Mouse (Mus musculus) kidney, embryonic 14.5 days (tissue): Measurements from ENCODE around the gene Bend6. TPM values are rescaled to one million over a fixed set of nuclear protein-coding genes. Genes with fewer than 3 reads are reported as not detected.
A peak's percentile ranks its signal among the peaks of the same experiment; 100 is the strongest.

ENCODE experiments used
- ATAC-seq: fragments of 200-750 bp; cut with Nextera tagmentation; 2 replicates; pipeline ENCODE4 v1.8.0; 2017; ENCODE audit warnings: moderate number of reproducible peaks, mild to moderate bottlenecking, moderate TSS enrichment, moderate library complexity; ENCODE audit not compliant: low FRiP score, low TSS enrichment
- H3K27ac ChIP-seq: fragments of 300-500 bp; sonication (generic); 2 replicates; pipeline ENCODE4 v1.5.1; 2014; ENCODE audit warnings: low read depth, mild to moderate bottlenecking, low read length, moderate library complexity, mixed read lengths
- H3K27me3 ChIP-seq: fragments of 300-500 bp; sonication (generic); 2 replicates; pipeline ENCODE4 v1.6.1; 2014; ENCODE audit warnings: mild to moderate bottlenecking, low read length; ENCODE audit not compliant: control insufficient read depth, insufficient read depth
- H3K36me3 ChIP-seq: fragments of 300-500 bp; sonication (generic); 2 replicates; pipeline ENCODE4 v1.6.1; 2014; ENCODE audit warnings: low read length, mixed read lengths; ENCODE audit not compliant: control insufficient read depth, insufficient read depth
- H3K4me1 ChIP-seq: fragments of 300-500 bp; sonication (generic); 2 replicates; pipeline ENCODE4 v1.6.1; 2014; ENCODE audit warnings: low read length, mixed read lengths; ENCODE audit not compliant: control insufficient read depth, insufficient read depth
- H3K4me2 ChIP-seq: fragments of 300-500 bp; sonication (generic); replicated peaks from 2 replicates; pipeline ENCODE4 v1.6.1; 2014; ENCODE audit warnings: low read depth, mild to moderate bottlenecking, low read length
- H3K4me3 ChIP-seq: fragments of 300-500 bp; sonication (generic); 2 replicates; pipeline ENCODE4 v1.5.1; 2014; ENCODE audit warnings: mild to moderate bottlenecking, low read length
- H3K9ac ChIP-seq: fragments of 300-500 bp; sonication (generic); 2 replicates; pipeline ENCODE4 v1.6.1; 2014; ENCODE audit warnings: low read depth, mild to moderate bottlenecking, low read length, moderate library complexity
- H3K9me3 ChIP-seq: fragments of 300-500 bp; sonication (generic); 2 replicates; pipeline ENCODE4 v1.6.1; 2016; ENCODE audit warnings: low read length; ENCODE audit not compliant: control insufficient read depth
- WGBS: fragments of 180-500 bp; shearing (Covaris S2); extraction: QIAGEN DNeasy Blood & Tissue Kit; methylation state at CpG from one replicate; pipeline ENCODE4 v1.1.7; 2014; 5-methylcytosine and 5-hydroxymethylcytosine counted together
- polyA plus RNA-seq: library from polyadenylated mRNA; unstranded; fragments of >200 nt; fragmentation: Nextera tagmentation; extraction: Ambion mirVana; gene quantifications from 2 replicates; pipeline ENCODE4 v1.2.1, GENCODE M21; 2014

Gene Bend6
- polyA plus RNA-seq, 1 experiment from 2014 or later: 0.55 TPM

GRCm38 (mm10) chr1:33922975-33923374 lies 15.4 kb upstream of the Bend6 start:
- 0 out of 2 replicates have a peak, but pooled peaks have one; percentile 46 for ATAC-seq
- no peaks in the 10 kb centered on the region for H3K36me3 ChIP-seq
- no peak overlapping the region for H3K4me3 ChIP-seq
- H3K27ac ChIP-seq: no peak overlapping the region
- H3K4me1 ChIP-seq: no peaks in the 10 kb centered on the region
- WGBS: 43% methylated on average over 7 of the region's 7 CpGs
- no peak overlapping the region for H3K4me2 ChIP-seq
- H3K9ac ChIP-seq: no peak overlapping the region
- no peaks in the 10 kb centered on the region for H3K27me3 ChIP-seq
- H3K9me3 ChIP-seq: no peaks in the 10 kb centered on the region

DNA sequence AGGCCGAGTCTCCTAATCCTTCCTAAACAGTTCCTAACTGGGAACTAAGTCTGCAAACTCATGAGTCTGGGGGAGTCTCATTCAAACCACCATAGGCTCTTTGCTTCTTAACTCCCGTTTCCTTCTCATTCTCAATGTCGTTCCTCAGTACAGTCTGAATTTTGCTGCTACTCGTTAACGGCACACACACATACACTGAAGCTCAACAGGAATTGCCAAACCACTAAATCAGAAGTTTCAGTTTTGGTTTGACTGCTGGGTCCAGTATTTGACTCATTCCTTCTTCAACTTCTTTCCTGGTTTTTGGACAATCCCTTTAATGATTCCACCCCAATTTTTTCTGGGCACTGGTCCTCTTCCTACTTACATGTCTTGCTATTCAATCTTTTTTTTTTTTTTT lies 8.9 kb upstream of the Bend6 start:
- H3K9me3 ChIP-seq: no peaks in the 10 kb centered on the region
- H3K4me1 ChIP-seq: no peaks in the 10 kb centered on the region
- no peak overlapping the region for H3K9ac ChIP-seq
- H3K4me2 ChIP-seq: no peak overlapping the region
- H3K36me3 ChIP-seq: no peaks in the 10 kb centered on the region
- no peak for ATAC-seq
- H3K4me3 ChIP-seq: no peak overlapping the region
- H3K27me3 ChIP-seq: no peaks in the 10 kb centered on the region
- H3K27ac ChIP-seq: no peak overlapping the region
- WGBS: 89% methylated on average over 5 of the region's 5 CpGs

GRCm38 (mm10) chr1:33911589-33911988 lies 4.0 kb upstream of the Bend6 start:
- Histone ChIP-seq H3K4me3 (no peak overlapping the region), H3K4me2 (no peak overlapping the region), H3K27me3 (peaks cover 27% of the 10 kb centered on the region), H3K27ac (no peak overlapping the region), H3K9ac (no peak overlapping the region), H3K4me1 (0 out of 2 replicates have a peak, but pooled peaks cover 6% of the 10 kb centered on the region), H3K9me3 (no peaks in the 10 kb centered on the region), H3K36me3 (no peaks in the 10 kb centered on the region)
- ATAC-seq: no peak
- 55% methylated on average over 8 of the region's 8 CpGs for WGBS

DNA sequence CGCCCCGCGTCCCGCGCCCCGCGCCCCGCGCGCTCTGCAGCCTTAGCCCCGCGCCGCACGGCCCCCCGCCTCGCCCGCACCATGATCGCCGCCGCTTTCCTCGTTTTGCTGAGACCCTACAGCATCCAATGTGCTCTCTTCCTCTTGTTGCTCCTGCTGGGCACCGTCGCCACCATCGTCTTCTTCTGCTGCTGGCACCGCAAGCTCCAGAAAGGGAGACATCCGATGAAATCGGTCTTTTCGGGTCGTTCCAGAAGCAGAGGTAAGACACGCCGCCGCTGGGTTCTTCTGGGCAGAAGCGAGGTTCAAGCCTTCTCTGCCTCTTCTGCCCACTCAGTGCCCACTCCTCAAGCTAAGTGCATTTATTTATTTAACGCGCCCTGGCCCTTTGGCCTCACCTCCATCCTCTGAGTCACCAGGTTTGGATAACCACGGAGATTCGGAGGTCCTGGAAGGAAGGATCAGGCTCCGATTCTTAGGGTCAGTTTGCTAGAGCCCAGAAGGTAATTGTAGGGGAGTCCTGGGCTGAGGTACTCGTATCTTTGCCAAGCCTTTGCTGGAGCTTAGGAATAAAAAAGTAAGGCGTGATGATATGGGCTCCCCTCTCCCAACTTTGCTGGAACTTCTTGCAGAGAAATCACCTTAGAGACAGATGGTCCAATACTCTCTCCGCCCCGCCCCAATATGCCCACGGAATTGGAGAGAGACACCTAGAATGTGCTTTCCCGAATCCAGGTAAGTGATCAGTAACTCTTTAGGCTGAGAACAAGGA lies 761 bp upstream of the Bend6 start, which contains the start of gene Dst:
TSS of gene Dst (plus strand) at position 35 of the 772 bp plus-strand sequence.
- Histone ChIP-seq H3K27ac (no peak within 1 kb of the TSS), H3K4me2 (peak within 1 kb of the TSS; percentile 97), H3K9ac (peak within 1 kb of the TSS; percentile 54), H3K4me3 (peak within 1 kb of the TSS; percentile 67), H3K36me3 (no peaks in the 10 kb centered on the region), H3K4me1 (0 out of 2 replicates have a peak, but pooled peaks cover 6% of the 10 kb centered on the region), H3K27me3 (peaks cover 39% of the 10 kb centered on the region), H3K9me3 (no peaks in the 10 kb centered on the region)
- ATAC-seq: 0 out of 2 replicates have a peak, but pooled peaks have one; percentile 1
- 4% methylated on average over 41 of the region's 44 CpGs for WGBS

DNA sequence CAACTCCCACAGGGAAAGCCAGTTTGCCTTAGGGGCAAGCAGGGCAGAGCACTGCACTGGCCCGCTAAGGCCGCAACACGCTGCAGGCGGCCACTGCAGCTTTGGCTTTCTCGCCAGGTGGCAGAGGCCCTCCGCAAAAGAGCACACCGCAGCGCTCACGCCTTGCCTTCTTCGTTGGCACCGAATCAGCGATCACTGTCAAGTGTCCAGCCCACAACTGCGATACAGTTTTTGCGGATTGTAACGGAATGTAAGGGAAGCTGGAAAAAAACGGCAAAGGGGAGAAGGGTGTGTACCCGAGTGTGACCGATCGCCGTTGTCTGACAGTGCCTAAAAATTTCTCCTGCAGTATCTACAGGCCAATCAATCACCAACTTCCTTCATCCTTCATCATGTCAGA lies 689 bp downstream of the Bend6 start:
- ATAC-seq: peak; percentile 43; the same call in 1 of the 2 replicates
- H3K4me3 ChIP-seq: peak overlapping the region; percentile 67
- WGBS: 2% methylated on average over 20 of the region's 20 CpGs
- H3K4me2 ChIP-seq: peak overlapping the region; percentile 97
- peaks cover 39% of the 10 kb centered on the region for H3K27me3 ChIP-seq
- no peak overlapping the region for H3K27ac ChIP-seq
- no peak overlapping the region for H3K9ac ChIP-seq
- no peaks in the 10 kb centered on the region for H3K36me3 ChIP-seq
- H3K4me1 ChIP-seq: 0 out of 2 replicates have a peak, but pooled peaks cover 6% of the 10 kb centered on the region
- no peaks in the 10 kb centered on the region for H3K9me3 ChIP-seq

DNA sequence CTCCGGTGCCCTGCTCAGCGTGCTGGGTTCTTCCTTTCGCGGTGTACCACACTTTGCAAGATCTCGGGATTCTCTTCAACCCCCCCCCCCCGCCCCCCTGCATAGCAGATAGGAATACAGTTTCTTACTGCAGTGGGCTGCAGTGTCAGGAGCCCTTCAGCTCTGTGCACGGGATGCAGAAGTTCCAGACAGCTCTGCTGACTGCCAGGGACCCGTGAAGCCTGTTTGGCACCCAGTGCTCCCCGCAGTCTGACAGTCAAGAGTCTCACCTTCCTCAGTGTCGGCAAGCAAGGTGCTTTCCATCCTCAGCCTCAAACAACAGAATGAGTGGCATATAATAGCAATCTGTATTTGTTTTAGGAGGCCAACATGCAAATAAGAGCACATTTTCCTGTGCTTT lies 1.4 kb downstream of the Bend6 start:
- Histone ChIP-seq H3K36me3 (no peaks in the 10 kb centered on the region), H3K27me3 (peaks cover 39% of the 10 kb centered on the region), H3K4me3 (no peak overlapping the region), H3K27ac (no peak overlapping the region), H3K4me2 (no peak overlapping the region), H3K9me3 (no peaks in the 10 kb centered on the region), H3K9ac (no peak overlapping the region), H3K4me1 (0 out of 2 replicates have a peak, but pooled peaks cover 6% of the 10 kb centered on the region)
- 39% methylated on average over 10 of the region's 10 CpGs for WGBS
- ATAC-seq: no peak

DNA sequence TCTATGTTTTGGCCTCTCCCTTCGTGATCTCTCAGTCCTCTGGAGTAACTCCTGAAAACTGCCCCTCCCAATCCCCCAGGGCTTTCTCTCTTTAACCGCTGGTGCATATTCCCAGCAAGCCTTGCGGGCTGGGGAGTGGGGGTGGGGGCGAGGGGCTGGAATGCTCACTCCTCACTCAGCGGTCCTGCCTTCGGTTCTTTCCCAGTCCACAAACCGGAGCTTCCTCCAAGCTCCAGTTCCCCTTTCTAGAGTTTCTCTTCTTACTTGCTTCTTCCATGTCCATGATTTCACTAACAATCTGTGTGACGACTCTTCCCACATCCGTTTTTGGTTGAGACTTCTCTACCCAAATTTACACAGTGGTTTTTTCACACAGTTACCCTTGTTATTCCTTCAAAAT lies 4.0 kb downstream of the Bend6 start:
- ATAC-seq: no peak
- peaks cover 28% of the 10 kb centered on the region for H3K27me3 ChIP-seq
- H3K9ac ChIP-seq: no peak overlapping the region
- WGBS: 29% methylated on average over 9 of the region's 9 CpGs
- H3K27ac ChIP-seq: no peak overlapping the region
- H3K4me3 ChIP-seq: no peak overlapping the region
- no peak overlapping the region for H3K4me2 ChIP-seq
- no peaks in the 10 kb centered on the region for H3K36me3 ChIP-seq
- no peaks in the 10 kb centered on the region for H3K9me3 ChIP-seq
- 0 out of 2 replicates have a peak, but pooled peaks cover 3% of the 10 kb centered on the region for H3K4me1 ChIP-seq

DNA sequence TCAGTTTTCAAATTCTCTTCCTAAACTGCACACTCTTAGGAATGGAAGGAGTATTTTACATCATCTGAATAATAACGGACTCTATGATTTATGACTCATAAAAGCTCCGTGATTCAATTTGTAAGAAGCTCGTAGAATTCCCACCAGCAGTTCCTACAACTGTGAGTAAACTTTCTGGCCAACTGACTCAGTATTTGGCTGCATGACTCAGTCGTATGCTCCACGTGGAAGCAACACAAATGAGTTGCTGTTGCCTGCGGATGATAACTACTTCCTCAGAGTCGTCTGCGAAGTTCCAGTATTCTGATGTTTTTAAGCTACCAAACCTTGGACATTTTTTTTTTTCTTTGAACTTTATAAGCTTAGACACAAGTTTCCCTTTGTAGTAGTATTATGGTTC lies 7.4 kb downstream of the Bend6 start:
- Histone ChIP-seq H3K4me2 (no peak overlapping the region), H3K4me3 (no peak overlapping the region), H3K9ac (no peak overlapping the region), H3K36me3 (no peaks in the 10 kb centered on the region), H3K9me3 (no peaks in the 10 kb centered on the region), H3K4me1 (no peaks in the 10 kb centered on the region), H3K27me3 (no peaks in the 10 kb centered on the region), H3K27ac (no peak overlapping the region)
- WGBS: 81% methylated on average over 8 of the region's 8 CpGs
- ATAC-seq: no peak

DNA sequence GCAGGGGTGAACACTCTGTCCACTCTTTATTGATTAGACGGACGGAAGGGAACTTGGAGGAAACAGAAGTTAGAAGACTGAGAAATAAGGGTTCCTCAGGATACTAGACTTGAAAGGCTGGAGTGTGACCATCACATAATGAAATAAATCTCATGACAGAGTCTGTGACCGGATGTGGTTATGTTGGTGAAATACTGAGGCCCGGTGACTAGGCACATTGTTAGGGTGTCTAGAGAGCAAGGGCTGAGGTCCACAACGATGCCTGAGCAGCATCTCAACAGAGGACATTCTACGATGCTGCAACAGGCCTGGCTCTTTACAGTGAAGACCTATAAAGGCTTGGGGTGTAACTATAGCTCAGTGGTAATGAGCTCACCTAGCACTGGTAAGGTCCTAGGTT lies 9.2 kb downstream of the Bend6 start:
- Histone ChIP-seq H3K27me3 (no peaks in the 10 kb centered on the region), H3K27ac (no peak overlapping the region), H3K9ac (no peak overlapping the region), H3K4me2 (no peak overlapping the region), H3K36me3 (no peaks in the 10 kb centered on the region), H3K9me3 (no peaks in the 10 kb centered on the region), H3K4me3 (no peak overlapping the region), H3K4me1 (no peaks in the 10 kb centered on the region)
- 84% methylated on average over 6 of the region's 6 CpGs for WGBS
- no peak for ATAC-seq
